Mouse (Mus musculus) liver, embryonic 13.5 days (tissue): ENCODE data around the gene Mien1. TPM values are rescaled to one million over a fixed set of nuclear protein-coding genes. Genes with fewer than 3 reads are reported as not detected.

Source experiments
- polyA plus RNA-seq: library from polyadenylated mRNA; unstranded; fragments of >200 nt; fragmentation: Nextera tagmentation; extraction: Ambion mirVana; gene quantifications from 2 replicates; pipeline ENCODE4 v1.2.1, GENCODE M21; 2015

Mien1 gene
- polyA plus RNA-seq, 1 experiment from 2014 or later = 66.8 TPM

Other genes starting within 250 kb of the Mien1 start
- gene Med1, start 245.7 kb downstream of the Mien1 start, polyA plus RNA-seq = 30.1 and 38.9 TPM in 2 replicates
- 5.4 and 5.9 TPM in 2 replicates for gene Cdk12, start 235.9 kb downstream of the Mien1 start, polyA plus RNA-seq
- gene Neurod2, start 109.3 kb downstream of the Mien1 start, polyA plus RNA-seq = not detected in 2 replicates
- 0.13 and 0.19 TPM in 2 replicates for gene Ppp1r1b, start 90.6 kb downstream of the Mien1 start, polyA plus RNA-seq
- 14.1 and 15.7 TPM in 2 replicates for gene Stard3, start 80.6 kb downstream of the Mien1 start, polyA plus RNA-seq
- 0.15 and 0.59 TPM in 2 replicates for gene Tcap, start 55.2 kb downstream of the Mien1 start, polyA plus RNA-seq
- not detected in 2 replicates for gene Pnmt, start 52.5 kb downstream of the Mien1 start, polyA plus RNA-seq
- gene Pgap3, start 38.5 kb downstream of the Mien1 start, polyA plus RNA-seq = 3.1 and 3.8 TPM in 2 replicates
- 2.2 and 2.6 TPM in 2 replicates for gene Erbb2, start 26.5 kb downstream of the Mien1 start, polyA plus RNA-seq
- gene Grb7, start 7.4 kb upstream of the Mien1 start, polyA plus RNA-seq = 17.4 and 20.5 TPM in 2 replicates
- 0.06 TPM in 1 of 2 replicates, not detected in the other for gene Ikzf3, start 107.0 kb upstream of the Mien1 start, polyA plus RNA-seq
- 0.45 and 0.58 TPM in 2 replicates for gene Zpbp2, start 112.1 kb upstream of the Mien1 start, polyA plus RNA-seq
- 41.5 and 41.7 TPM in 2 replicates for gene Ormdl3, start 148.4 kb upstream of the Mien1 start, polyA plus RNA-seq
- not detected in 2 replicates for gene Lrrc3c, start 159.3 kb upstream of the Mien1 start, polyA plus RNA-seq
- gene Gm12355, start 186.7 kb upstream of the Mien1 start, polyA plus RNA-seq = 0.53 and 0.90 TPM in 2 replicates
- gene Gsdma3, start 187.4 kb upstream of the Mien1 start, polyA plus RNA-seq = not detected in 2 replicates
- not detected in 2 replicates for gene Gsdma2, start 207.8 kb upstream of the Mien1 start, polyA plus RNA-seq
- gene Gsdma, start 225.4 kb upstream of the Mien1 start, polyA plus RNA-seq = not detected in 2 replicates
- 143 and 151 TPM in 2 replicates for gene Psmd3, start 243.6 kb upstream of the Mien1 start, polyA plus RNA-seq